Mouse (Mus musculus) urinary bladder, postnatal 4 days (tissue): ENCODE measurements around the gene Tbx5.

Source experiments
- DNase-seq, 2 experiments: peaks; one replicate each; pipeline ENCODE4 v3.0.0; 2021 to 2022; ENCODE audit warnings: low spot score in 2 of 2

Tbx5 gene

GRCm38 (mm10) chr5:119832479-119832796, at the start of gene Tbx5:
Gene Tbx5 (plus strand): TSS chr5:119832668.
- DNase-seq, result no peak

GRCm38 (mm10) chr5:119785959-119786358, 46.5 kb upstream of the Tbx5 start:
- DNase-seq, result no peak

- DNase-seq, result no peak
Observed at GRCm38 (mm10) chr5:119791664-119792063, 40.8 kb upstream of the Tbx5 start.

- no peak for DNase-seq
Observed at GRCm38 (mm10) chr5:119793972-119794371, 38.5 kb upstream of the Tbx5 start.

- DNase-seq, result no peak
Observed at GRCm38 (mm10) chr5:119795376-119795775, 37.1 kb upstream of the Tbx5 start.

- no peak for DNase-seq
Observed at GRCm38 (mm10) chr5:119795777-119796176, 36.7 kb upstream of the Tbx5 start.

- no peak for DNase-seq
Observed at GRCm38 (mm10) chr5:119796443-119797160, 35.9 kb upstream of the Tbx5 start.

GRCm38 (mm10) chr5:119797580-119798150, 34.8 kb upstream of the Tbx5 start:
- no peak for DNase-seq

GRCm38 (mm10) chr5:119798261-119798660, 34.2 kb upstream of the Tbx5 start:
- DNase-seq, result no peak

- no peak for DNase-seq
Observed at GRCm38 (mm10) chr5:119798713-119799418, 33.6 kb upstream of the Tbx5 start.

- DNase-seq, result no peak
Observed at GRCm38 (mm10) chr5:119799419-119800242, 32.8 kb upstream of the Tbx5 start.

GRCm38 (mm10) chr5:119800243-119800665, 32.2 kb upstream of the Tbx5 start:
- no peak for DNase-seq

- DNase-seq, result no peak
Observed at GRCm38 (mm10) chr5:119802617-119803410, 29.7 kb upstream of the Tbx5 start.

GRCm38 (mm10) chr5:119803411-119804251, 28.8 kb upstream of the Tbx5 start:
- no peak for DNase-seq

- DNase-seq, result no peak
Observed at GRCm38 (mm10) chr5:119804301-119805039, 28.0 kb upstream of the Tbx5 start.

- DNase-seq, result no peak
Observed at GRCm38 (mm10) chr5:119805636-119806035, 26.8 kb upstream of the Tbx5 start.

GRCm38 (mm10) chr5:119806467-119806866, 26.0 kb upstream of the Tbx5 start:
- no peak for DNase-seq

- no peak for DNase-seq
Observed at GRCm38 (mm10) chr5:119807481-119808183, 24.8 kb upstream of the Tbx5 start.

- DNase-seq, result no peak
Observed at GRCm38 (mm10) chr5:119808713-119809112, 23.8 kb upstream of the Tbx5 start.
